Mouse (Mus musculus): ENCODE results near the gene Zfp451. TPM values are rescaled to one million over a fixed set of nuclear protein-coding genes. Genes with fewer than 3 reads are reported as not detected.
A peak's percentile ranks its signal among the peaks of the same experiment; 100 is the strongest.

Gene Zfp451
- polyA plus RNA-seq, 1 experiment from 2014 or later, result 47.5 TPM

DNA sequence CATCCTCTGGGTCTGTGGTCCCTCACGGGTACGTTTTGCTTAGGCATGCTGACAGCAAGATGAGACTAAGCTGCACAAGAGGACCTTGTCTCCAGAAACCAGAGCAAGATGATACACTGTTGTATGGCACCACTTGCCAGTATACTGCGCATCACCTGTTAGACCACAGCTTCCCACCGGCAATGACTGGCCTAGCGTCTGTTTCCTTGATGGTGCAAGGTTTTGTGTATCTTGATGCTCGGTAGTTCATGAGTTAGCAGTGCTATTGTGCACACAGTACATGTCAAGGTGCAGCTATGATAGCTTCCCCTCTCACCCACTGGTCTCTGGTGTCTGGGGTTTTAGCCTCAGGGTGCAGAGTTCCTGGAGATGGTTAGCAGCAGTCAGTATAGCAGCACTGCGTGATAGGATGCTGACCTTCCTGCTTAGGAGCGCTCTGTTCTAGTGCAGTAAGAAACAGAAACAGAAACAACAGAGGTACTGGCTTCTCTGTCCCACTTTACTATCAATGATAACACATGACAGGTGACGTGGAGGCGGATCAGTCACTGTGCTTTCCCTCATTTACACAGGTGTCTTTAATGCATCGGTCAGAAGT is 75.6 kb downstream of the Zfp451 start:
- no peaks in the 10 kb centered on the region for H3K9me3 ChIP-seq (ENCODE audit: control insufficient read depth, low read length)
- no peaks in the 10 kb centered on the region for H3K4me1 ChIP-seq (ENCODE audit: control insufficient read depth, insufficient read depth, low read length)
- 92% methylated on average over 11 of the region's 11 CpGs for WGBS
- no peaks in the 10 kb centered on the region for H3K27me3 ChIP-seq (ENCODE audit: control insufficient read depth, insufficient read depth, low read length)
- no peak overlapping the region for H3K4me3 ChIP-seq (ENCODE audit: low read depth, low read length)
- DNase-seq (ENCODE audit: low spot score) (no peak), ATAC-seq (ENCODE audit: insufficient read depth, low FRiP score, low TSS enrichment) (peak; percentile 17; the same call in 1 of the 2 replicates)
- H3K9ac ChIP-seq (ENCODE audit: low read length), result no peak overlapping the region
- peaks cover 2% of the 10 kb centered on the region; the same call in 1 of the 2 replicates for H3K36me3 ChIP-seq (ENCODE audit: control insufficient read depth, insufficient read depth, low read length)
- no peak overlapping the region for H3K4me2 ChIP-seq (ENCODE audit: low read depth)
- H3K27ac ChIP-seq (ENCODE audit: low read depth, low read length), result no peak overlapping the region

DNA sequence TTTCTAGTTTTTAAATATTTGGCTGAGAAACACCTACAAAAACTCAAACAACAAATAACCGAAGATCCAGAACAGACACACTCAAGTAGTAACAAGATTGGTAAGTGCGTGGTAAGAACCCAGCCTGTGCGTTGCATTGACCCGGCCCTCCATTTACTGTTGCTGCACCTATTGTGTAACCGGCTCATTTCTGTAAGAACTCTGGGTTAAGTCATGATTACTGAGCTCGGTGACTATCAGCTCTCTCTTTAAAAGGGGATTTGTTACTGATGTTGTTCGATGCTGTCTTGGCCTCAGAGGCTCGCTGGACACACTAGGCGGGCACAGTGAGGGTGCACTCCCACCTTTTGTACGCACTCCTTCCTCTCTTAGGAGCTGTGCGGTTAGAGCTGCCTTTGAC is 76.1 kb downstream of the Zfp451 start:
- no peak overlapping the region for H3K9ac ChIP-seq (ENCODE audit: low read length)
- ATAC-seq (ENCODE audit: insufficient read depth, low FRiP score, low TSS enrichment) (no peak), DNase-seq (ENCODE audit: low spot score) (no peak)
- no peaks in the 10 kb centered on the region for H3K9me3 ChIP-seq (ENCODE audit: control insufficient read depth, low read length)
- H3K27me3 ChIP-seq (ENCODE audit: control insufficient read depth, insufficient read depth, low read length), result no peaks in the 10 kb centered on the region
- H3K36me3 ChIP-seq (ENCODE audit: control insufficient read depth, insufficient read depth, low read length), result peaks cover 2% of the 10 kb centered on the region; the same call in 1 of the 2 replicates
- no peaks in the 10 kb centered on the region for H3K4me1 ChIP-seq (ENCODE audit: control insufficient read depth, insufficient read depth, low read length)
- H3K27ac ChIP-seq (ENCODE audit: low read depth, low read length), result no peak overlapping the region
- 93% methylated on average over 11 of the region's 11 CpGs for WGBS
- no peak overlapping the region for H3K4me3 ChIP-seq (ENCODE audit: low read depth, low read length)
- H3K4me2 ChIP-seq (ENCODE audit: low read depth), result no peak overlapping the region

DNA sequence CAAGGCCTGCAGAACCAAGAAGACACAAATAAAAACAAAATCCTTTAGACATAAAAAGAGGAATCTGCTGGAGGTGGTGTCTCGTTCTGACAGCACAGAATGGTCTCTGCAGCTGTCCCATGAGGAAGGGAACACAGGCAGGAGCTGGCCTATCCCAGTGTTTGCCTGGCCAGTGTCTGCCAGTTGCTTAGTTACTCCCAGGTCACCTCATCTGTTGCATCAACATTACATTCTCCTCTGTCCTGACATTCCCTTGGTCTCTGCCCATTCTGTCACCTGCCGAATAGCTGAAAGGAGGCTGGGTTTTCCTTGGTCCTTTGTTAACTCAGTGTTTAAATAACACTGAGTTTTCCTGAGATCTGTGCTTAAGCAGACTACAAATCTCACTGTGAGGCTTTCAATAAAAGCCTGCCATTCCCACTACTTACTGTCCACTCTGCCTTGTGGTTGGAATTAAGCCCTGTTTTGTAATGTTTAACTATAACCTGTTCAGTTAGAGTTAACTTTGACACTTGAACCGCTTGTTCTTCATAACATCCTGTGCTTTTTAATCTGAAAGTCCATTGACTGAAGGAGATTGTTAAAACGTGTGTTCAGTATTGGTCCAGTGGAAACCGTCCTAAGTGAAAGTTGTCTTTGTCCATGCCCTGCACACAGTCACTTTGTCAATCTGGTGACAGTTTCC is 80.3 kb downstream of the Zfp451 start:
- H3K9ac ChIP-seq (ENCODE audit: low read length), result no peak overlapping the region

DNA sequence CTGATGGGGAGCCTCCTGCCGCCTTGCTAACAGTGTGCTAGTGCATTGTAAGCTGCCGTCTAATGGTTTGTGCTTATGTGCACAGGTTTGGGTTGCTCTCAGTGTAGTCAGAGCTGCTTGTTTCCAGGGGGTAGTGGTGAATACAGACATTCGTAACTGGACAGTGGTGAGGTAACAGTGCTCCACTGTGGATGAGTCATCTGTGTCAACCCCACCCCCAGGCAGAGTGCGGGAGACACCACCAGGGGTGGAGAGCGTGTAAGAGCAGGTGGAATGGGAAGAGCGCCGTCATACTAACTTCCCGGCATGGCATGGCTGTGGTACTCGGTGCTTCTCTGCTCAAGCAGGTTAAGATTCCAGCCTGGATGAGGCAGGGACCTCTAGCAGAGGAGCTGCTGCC is 81.4 kb downstream of the Zfp451 start:
- Histone ChIP-seq H3K9me3 (ENCODE audit: control insufficient read depth, low read length) (no peaks in the 10 kb centered on the region), H3K27ac (ENCODE audit: low read depth, low read length) (no peak overlapping the region), H3K36me3 (ENCODE audit: control insufficient read depth, insufficient read depth, low read length) (peaks cover 2% of the 10 kb centered on the region; the same call in 1 of the 2 replicates), H3K4me2 (ENCODE audit: low read depth) (no peak overlapping the region), H3K27me3 (ENCODE audit: control insufficient read depth, insufficient read depth, low read length) (no peaks in the 10 kb centered on the region), H3K4me1 (ENCODE audit: control insufficient read depth, insufficient read depth, low read length) (no peaks in the 10 kb centered on the region), H3K4me3 (ENCODE audit: low read depth, low read length) (no peak overlapping the region), H3K9ac (ENCODE audit: low read length) (no peak overlapping the region)
- WGBS, result 91% methylated on average over 9 of the region's 9 CpGs
- no peak for DNase-seq (ENCODE audit: low spot score)
- ATAC-seq (ENCODE audit: insufficient read depth, low FRiP score, low TSS enrichment), result no peak

More for the DNA sequence above, 80.3 kb downstream of the Zfp451 start:
- no peak for ATAC-seq (ENCODE audit: insufficient read depth, low FRiP score, low TSS enrichment)
- no peak overlapping the region for H3K4me2 ChIP-seq (ENCODE audit: low read depth)
- DNase-seq (ENCODE audit: low spot score), result no peak
- H3K9me3 ChIP-seq (ENCODE audit: control insufficient read depth, low read length), result no peaks in the 10 kb centered on the region
- H3K4me1 ChIP-seq (ENCODE audit: control insufficient read depth, insufficient read depth, low read length), result no peaks in the 10 kb centered on the region
- peaks cover 2% of the 10 kb centered on the region for H3K36me3 ChIP-seq (ENCODE audit: control insufficient read depth, insufficient read depth, low read length)
- H3K27me3 ChIP-seq (ENCODE audit: control insufficient read depth, insufficient read depth, low read length), result no peaks in the 10 kb centered on the region
- no peak overlapping the region for H3K27ac ChIP-seq (ENCODE audit: low read depth, low read length)
- WGBS, result 61% methylated on average over 5 of the region's 5 CpGs
- H3K4me3 ChIP-seq (ENCODE audit: low read depth, low read length), result no peak overlapping the region

DNA sequence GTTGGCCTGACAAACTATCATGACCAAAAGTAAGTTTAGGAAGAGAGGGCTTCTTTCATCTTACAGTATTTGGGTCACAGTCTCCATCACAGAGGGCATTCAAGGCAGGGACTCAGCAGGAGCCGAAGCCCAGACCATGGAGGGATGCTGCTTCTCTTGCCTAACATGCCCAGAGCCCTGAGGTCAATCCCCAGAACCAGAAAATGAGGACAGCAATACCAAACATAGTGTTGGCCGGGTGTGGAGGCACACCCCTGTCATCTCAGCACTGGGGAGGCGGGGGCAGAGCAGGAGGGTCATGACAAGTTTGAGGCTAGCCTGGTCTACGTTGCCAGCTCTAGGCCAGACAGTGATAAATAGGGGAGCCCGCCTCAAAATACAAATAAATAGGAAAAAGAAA is 89.3 kb downstream of the Zfp451 start:
- Histone ChIP-seq H3K4me1 (ENCODE audit: control insufficient read depth, insufficient read depth, low read length) (no peaks in the 10 kb centered on the region), H3K9ac (ENCODE audit: low read length) (no peak overlapping the region), H3K27ac (ENCODE audit: low read depth, low read length) (no peak overlapping the region), H3K36me3 (ENCODE audit: control insufficient read depth, insufficient read depth, low read length) (peaks cover 7% of the 10 kb centered on the region), H3K4me2 (ENCODE audit: low read depth) (no peak overlapping the region), H3K4me3 (ENCODE audit: low read depth, low read length) (no peak overlapping the region), H3K9me3 (ENCODE audit: control insufficient read depth, low read length) (no peaks in the 10 kb centered on the region), H3K27me3 (ENCODE audit: control insufficient read depth, insufficient read depth, low read length) (no peaks in the 10 kb centered on the region)
- ATAC-seq (ENCODE audit: insufficient read depth, low FRiP score, low TSS enrichment) (no peak), DNase-seq (ENCODE audit: low spot score) (no peak)
- 92% methylated on average over 5 of the region's 5 CpGs for WGBS

- 92% methylated on average over 6 of the region's 6 CpGs for WGBS
- ATAC-seq (ENCODE audit: insufficient read depth, low FRiP score, low TSS enrichment) (no peak), DNase-seq (ENCODE audit: low spot score) (no peak)
- Histone ChIP-seq H3K27me3 (ENCODE audit: control insufficient read depth, insufficient read depth, low read length) (no peaks in the 10 kb centered on the region), H3K4me3 (ENCODE audit: low read depth, low read length) (no peak overlapping the region), H3K4me2 (ENCODE audit: low read depth) (no peak overlapping the region), H3K4me1 (ENCODE audit: control insufficient read depth, insufficient read depth, low read length) (no peaks in the 10 kb centered on the region), H3K9ac (ENCODE audit: low read length) (no peak overlapping the region), H3K27ac (ENCODE audit: low read depth, low read length) (no peak overlapping the region), H3K9me3 (ENCODE audit: control insufficient read depth, low read length) (no peaks in the 10 kb centered on the region), H3K36me3 (ENCODE audit: control insufficient read depth, insufficient read depth, low read length) (peaks cover 7% of the 10 kb centered on the region)
Observed at GRCm38 (mm10) chr1:33724516-33724915, 89.9 kb downstream of the Zfp451 start.

DNA sequence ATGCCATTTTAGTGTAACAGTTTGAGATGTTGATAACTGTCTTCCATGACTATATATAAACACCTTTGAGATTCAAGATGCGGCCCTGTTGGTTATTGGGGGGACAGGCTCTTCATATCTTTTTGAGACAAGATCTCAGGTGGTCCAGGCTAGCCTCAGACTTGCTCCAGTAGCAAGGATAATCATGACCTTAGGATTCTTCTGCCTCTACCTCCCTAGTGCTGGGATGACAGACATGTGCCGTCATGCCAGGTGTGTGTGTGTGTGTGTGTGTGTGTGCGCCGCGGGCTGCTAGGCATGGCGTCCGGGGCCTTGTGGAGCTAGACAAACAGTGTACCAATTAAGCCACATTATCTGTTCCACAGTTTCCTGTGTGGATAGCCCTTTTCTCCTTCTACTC is 93.4 kb downstream of the Zfp451 start:
- Histone ChIP-seq H3K27ac (ENCODE audit: low read depth, low read length) (no peak overlapping the region), H3K27me3 (ENCODE audit: control insufficient read depth, insufficient read depth, low read length) (no peaks in the 10 kb centered on the region), H3K36me3 (ENCODE audit: control insufficient read depth, insufficient read depth, low read length) (peaks cover 7% of the 10 kb centered on the region), H3K9ac (ENCODE audit: low read length) (no peak overlapping the region), H3K9me3 (ENCODE audit: control insufficient read depth, low read length) (no peaks in the 10 kb centered on the region), H3K4me1 (ENCODE audit: control insufficient read depth, insufficient read depth, low read length) (no peaks in the 10 kb centered on the region), H3K4me2 (ENCODE audit: low read depth) (peak overlapping the region; percentile 67), H3K4me3 (ENCODE audit: low read depth, low read length) (no peak overlapping the region; the same call in 1 of the 2 replicates)
- ATAC-seq (ENCODE audit: insufficient read depth, low FRiP score, low TSS enrichment), result no peak
- no peak for DNase-seq (ENCODE audit: low spot score)
- 88% methylated on average over 7 of the region's 7 CpGs for WGBS

GRCm38 (mm10) chr1:33720231-33720630 is 94.2 kb downstream of the Zfp451 start:
- ATAC-seq (ENCODE audit: insufficient read depth, low FRiP score, low TSS enrichment) (peak; percentile 58), DNase-seq (ENCODE audit: low spot score) (no peak)
- Histone ChIP-seq H3K27me3 (ENCODE audit: control insufficient read depth, insufficient read depth, low read length) (no peaks in the 10 kb centered on the region), H3K9me3 (ENCODE audit: control insufficient read depth, low read length) (no peaks in the 10 kb centered on the region), H3K4me3 (ENCODE audit: low read depth, low read length) (peak overlapping the region; percentile 75), H3K9ac (ENCODE audit: low read length) (peak overlapping the region; percentile 91), H3K4me2 (ENCODE audit: low read depth) (peak overlapping the region; percentile 67), H3K4me1 (ENCODE audit: control insufficient read depth, insufficient read depth, low read length) (no peaks in the 10 kb centered on the region), H3K36me3 (ENCODE audit: control insufficient read depth, insufficient read depth, low read length) (peaks cover 7% of the 10 kb centered on the region), H3K27ac (ENCODE audit: low read depth, low read length) (peak overlapping the region; percentile 88)
- WGBS, result under 1% methylated on average over 37 of the region's 41 CpGs

DNA sequence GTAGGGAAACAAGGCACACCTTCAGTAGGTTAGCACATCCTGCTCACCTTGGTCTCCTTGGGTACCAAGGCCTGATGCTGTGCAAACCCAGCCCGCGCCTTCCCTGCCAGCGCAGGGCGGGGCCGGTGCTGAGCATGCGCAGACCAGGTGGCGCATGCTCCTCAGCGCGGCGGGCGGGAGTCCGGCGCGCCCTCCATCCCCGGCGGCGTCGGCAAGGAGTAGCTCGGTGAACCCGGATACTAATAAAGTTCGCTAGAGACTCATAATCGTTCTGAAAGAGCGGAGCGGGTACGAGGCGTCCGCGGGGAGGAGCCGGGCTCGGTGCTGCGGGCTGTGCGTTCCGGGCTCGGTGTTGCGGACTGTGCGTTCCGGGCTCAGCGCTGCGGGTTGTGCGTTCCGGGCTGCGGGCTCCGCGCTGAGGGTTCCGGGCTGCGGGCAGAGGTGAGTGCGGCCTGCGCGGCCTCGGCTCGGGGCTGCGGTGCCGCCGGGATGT is 94.6 kb downstream of the Zfp451 start, which contains the start of gene Rab23:
TSS of gene Rab23 (plus strand) at position 155 of the 493 bp plus-strand sequence.
- DNase-seq (ENCODE audit: low spot score), result peak; percentile 90
- Histone ChIP-seq H3K4me3 (ENCODE audit: low read depth, low read length) (peak within 1 kb of the TSS; percentile 75), H3K4me2 (ENCODE audit: low read depth) (peak within 1 kb of the TSS; percentile 67), H3K27ac (ENCODE audit: low read depth, low read length) (peak within 1 kb of the TSS; percentile 88), H3K4me1 (ENCODE audit: control insufficient read depth, insufficient read depth, low read length) (no peaks in the 10 kb centered on the region), H3K9me3 (ENCODE audit: control insufficient read depth, low read length) (no peaks in the 10 kb centered on the region), H3K27me3 (ENCODE audit: control insufficient read depth, insufficient read depth, low read length) (no peaks in the 10 kb centered on the region), H3K9ac (ENCODE audit: low read length) (peak within 1 kb of the TSS; percentile 91), H3K36me3 (ENCODE audit: control insufficient read depth, insufficient read depth, low read length) (peaks cover 7% of the 10 kb centered on the region)
- WGBS, result under 1% methylated on average over 53 of the region's 54 CpGs
- peak; percentile 94 for ATAC-seq (ENCODE audit: insufficient read depth, low FRiP score, low TSS enrichment)
